Mouse (Mus musculus): ENCODE measurements around the gene Sytl3.

Sytl3 gene

GRCm38 (mm10) chr17:6737273-6737997 is 78.5 kb downstream of the Sytl3 start:
- peak; percentile 66 for DNase-seq

- no peak for DNase-seq
Observed at GRCm38 (mm10) chr17:6738836-6739235, 79.9 kb downstream of the Sytl3 start.

GRCm38 (mm10) chr17:6739266-6739665 is 80.4 kb downstream of the Sytl3 start:
- peak; percentile 18 for DNase-seq

GRCm38 (mm10) chr17:6739756-6740155 is 80.9 kb downstream of the Sytl3 start:
- DNase-seq = no peak

GRCm38 (mm10) chr17:6740331-6741170 is 81.7 kb downstream of the Sytl3 start:
- no peak for DNase-seq

GRCm38 (mm10) chr17:6741271-6741670 is 82.4 kb downstream of the Sytl3 start:
- DNase-seq = no peak

- DNase-seq = no peak
Observed at GRCm38 (mm10) chr17:6742083-6743038, 83.5 kb downstream of the Sytl3 start.

GRCm38 (mm10) chr17:6743039-6743575 is 84.2 kb downstream of the Sytl3 start:
- DNase-seq = no peak

GRCm38 (mm10) chr17:6743787-6744239 is 84.9 kb downstream of the Sytl3 start:
- DNase-seq = no peak

GRCm38 (mm10) chr17:6744366-6744765 is 85.5 kb downstream of the Sytl3 start:
- no peak for DNase-seq

- no peak for DNase-seq
Observed at GRCm38 (mm10) chr17:6744871-6745270, 86.0 kb downstream of the Sytl3 start.

- no peak for DNase-seq
Observed at GRCm38 (mm10) chr17:6745503-6745902, 86.6 kb downstream of the Sytl3 start.

GRCm38 (mm10) chr17:6745975-6746374 is 87.1 kb downstream of the Sytl3 start:
- peak; percentile 64 for DNase-seq

GRCm38 (mm10) chr17:6746452-6747231 is 87.7 kb downstream of the Sytl3 start:
- DNase-seq = peak; percentile 81

GRCm38 (mm10) chr17:6747478-6747877 is 88.6 kb downstream of the Sytl3 start:
- no peak for DNase-seq

GRCm38 (mm10) chr17:6748779-6749464 is 90.0 kb downstream of the Sytl3 start:
- no peak for DNase-seq

- DNase-seq = no peak
Observed at GRCm38 (mm10) chr17:6751221-6751859, 92.4 kb downstream of the Sytl3 start.

- DNase-seq = no peak
Observed at GRCm38 (mm10) chr17:6752375-6752774, 93.5 kb downstream of the Sytl3 start.

GRCm38 (mm10) chr17:6755176-6755575 is 96.3 kb downstream of the Sytl3 start:
- DNase-seq = peak; percentile 73

GRCm38 (mm10) chr17:6755873-6756272 is 97.0 kb downstream of the Sytl3 start:
- peak; percentile 63 for DNase-seq

- no peak for DNase-seq
Observed at GRCm38 (mm10) chr17:6757902-6758301, 99.0 kb downstream of the Sytl3 start.
